Mouse (Mus musculus) forebrain, embryonic 14.5 days (tissue): ENCODE measurements around the gene Cabcoco1. TPM values are rescaled to one million over a fixed set of nuclear protein-coding genes. Genes with fewer than 3 reads are reported as not detected.

Experiments used
- ATAC-seq: fragments of 200-750 bp; cut with Nextera tagmentation; 2 replicates; pipeline ENCODE4 v1.8.0; 2017; ENCODE audit warnings: mild to moderate bottlenecking, moderate library complexity
- DNase-seq: peaks from one replicate; pipeline ENCODE4 v3.0.0-alpha.2; 2015; ENCODE audit warnings: low spot score
- H3K27ac ChIP-seq: fragments of 300-500 bp; sonication (generic); 2 replicates; pipeline ENCODE4 v1.5.1; 2014; ENCODE audit warnings: low read depth, mild to moderate bottlenecking, control low read depth, low read length, moderate library complexity
- H3K27me3 ChIP-seq: fragments of 300-500 bp; sonication (generic); replicated peaks from 2 replicates; pipeline ENCODE4 v1.6.1; 2014; ENCODE audit warnings: low read length, control low read depth, mixed read lengths; ENCODE audit not compliant: control insufficient read depth, insufficient read depth
- H3K36me3 ChIP-seq: fragments of 300-500 bp; sonication (generic); 2 replicates; pipeline ENCODE4 v1.6.1; 2014; ENCODE audit warnings: low read length, control low read depth; ENCODE audit not compliant: control insufficient read depth, insufficient read depth
- H3K4me1 ChIP-seq: fragments of 300-500 bp; sonication (generic); 2 replicates; pipeline ENCODE4 v1.6.1; 2014; ENCODE audit warnings: antibody characterized with exemption, low read length, control low read depth; ENCODE audit not compliant: control insufficient read depth, insufficient read depth
- H3K4me2 ChIP-seq: fragments of 300-500 bp; sonication (generic); 2 replicates; pipeline ENCODE4 v1.6.1; 2014; ENCODE audit warnings: mild to moderate bottlenecking, control low read depth, low read length
- H3K4me3 ChIP-seq: fragments of 300-500 bp; sonication (generic); 2 replicates; pipeline ENCODE4 v1.5.1; 2014; ENCODE audit warnings: low read depth, low read length, control low read depth
- H3K9ac ChIP-seq: fragments of 300-500 bp; sonication (generic); 2 replicates; pipeline ENCODE4 v1.6.1; 2014; ENCODE audit warnings: mild to moderate bottlenecking, low read length, control low read depth, moderate library complexity
- H3K9me3 ChIP-seq: fragments of 300-500 bp; sonication (generic); replicated peaks from 2 replicates; pipeline ENCODE4 v1.6.1; 2016; ENCODE audit warnings: low read length, control low read depth, mixed read lengths; ENCODE audit not compliant: control insufficient read depth
- WGBS: fragments of 180-500 bp; shearing (Covaris S2); extraction: QIAGEN DNeasy Blood & Tissue Kit; methylation state at CpG from one replicate; pipeline ENCODE4 v1.1.7; 2014; 5-methylcytosine and 5-hydroxymethylcytosine counted together
- polyA plus RNA-seq: library from polyadenylated mRNA; unstranded; fragments of >200 nt; fragmentation: Nextera tagmentation; extraction: Ambion mirVana; gene quantifications from 2 replicates; pipeline ENCODE4 v1.2.1, GENCODE M21; 2014

Cabcoco1 gene
- polyA plus RNA-seq: 1.1 and 1.2 TPM in 2 replicates

DNA sequence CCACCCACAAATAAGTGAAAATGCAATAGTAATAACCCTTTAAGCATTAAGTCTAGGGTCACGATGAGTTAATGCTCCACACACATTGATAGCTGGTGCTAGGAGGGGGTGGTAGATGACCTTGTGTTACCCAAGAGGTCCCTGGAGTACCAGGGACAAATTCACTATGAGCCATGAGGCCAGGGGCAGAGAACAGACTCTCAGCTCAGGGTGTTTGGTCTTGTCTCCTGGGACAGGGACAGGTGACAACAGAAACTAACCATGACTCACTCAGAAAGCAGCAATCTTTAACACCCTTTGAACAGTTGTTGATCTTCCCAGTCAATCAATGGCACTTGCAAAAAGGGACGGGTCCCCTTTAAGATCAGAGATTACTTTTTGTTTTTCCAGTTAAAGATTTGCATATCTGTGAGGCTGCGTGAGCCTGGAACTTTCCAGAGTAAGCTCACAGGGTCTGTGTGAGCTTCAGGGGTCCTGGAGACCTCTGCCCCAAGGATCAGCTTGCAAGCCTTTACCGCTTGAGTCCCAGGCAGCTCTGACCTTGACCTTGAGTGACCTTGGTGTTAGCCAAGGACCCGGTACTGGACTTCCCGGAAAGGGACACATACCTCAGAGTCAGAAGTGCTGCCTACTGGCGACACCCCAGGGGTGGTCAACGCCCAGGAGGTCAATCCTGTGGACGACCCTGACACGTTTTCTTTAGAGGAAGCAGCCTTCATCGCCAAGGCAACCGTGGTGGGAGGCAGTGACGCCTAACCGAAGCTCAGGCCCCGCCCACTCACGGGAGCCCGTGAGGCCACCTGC is at the start of gene Cabcoco1:
TSS of gene Cabcoco1 (minus strand) at position 758 of the 804 bp plus-strand sequence.
- H3K4me1 ChIP-seq: peaks cover 9% of the 10 kb centered on the region
- no peaks in the 10 kb centered on the region for H3K27me3 ChIP-seq
- 0 out of 2 replicates have a peak within 1 kb of the TSS, but pooled peaks have one; percentile 5 for H3K27ac ChIP-seq
- 0 out of 2 replicates have a peak within 1 kb of the TSS, but pooled peaks have one; percentile 6 for H3K4me3 ChIP-seq
- no peaks in the 10 kb centered on the region for H3K36me3 ChIP-seq
- WGBS: 17% methylated on average over 17 of the region's 17 CpGs
- peak within 1 kb of the TSS; percentile 34 for H3K4me2 ChIP-seq
- peak; percentile 33; the same call in 1 of the 2 replicates for ATAC-seq
- H3K9ac ChIP-seq: peak within 1 kb of the TSS; percentile 17; the same call in 1 of the 2 replicates
- DNase-seq: peak; percentile 57
- H3K9me3 ChIP-seq: no peaks in the 10 kb centered on the region

DNA sequence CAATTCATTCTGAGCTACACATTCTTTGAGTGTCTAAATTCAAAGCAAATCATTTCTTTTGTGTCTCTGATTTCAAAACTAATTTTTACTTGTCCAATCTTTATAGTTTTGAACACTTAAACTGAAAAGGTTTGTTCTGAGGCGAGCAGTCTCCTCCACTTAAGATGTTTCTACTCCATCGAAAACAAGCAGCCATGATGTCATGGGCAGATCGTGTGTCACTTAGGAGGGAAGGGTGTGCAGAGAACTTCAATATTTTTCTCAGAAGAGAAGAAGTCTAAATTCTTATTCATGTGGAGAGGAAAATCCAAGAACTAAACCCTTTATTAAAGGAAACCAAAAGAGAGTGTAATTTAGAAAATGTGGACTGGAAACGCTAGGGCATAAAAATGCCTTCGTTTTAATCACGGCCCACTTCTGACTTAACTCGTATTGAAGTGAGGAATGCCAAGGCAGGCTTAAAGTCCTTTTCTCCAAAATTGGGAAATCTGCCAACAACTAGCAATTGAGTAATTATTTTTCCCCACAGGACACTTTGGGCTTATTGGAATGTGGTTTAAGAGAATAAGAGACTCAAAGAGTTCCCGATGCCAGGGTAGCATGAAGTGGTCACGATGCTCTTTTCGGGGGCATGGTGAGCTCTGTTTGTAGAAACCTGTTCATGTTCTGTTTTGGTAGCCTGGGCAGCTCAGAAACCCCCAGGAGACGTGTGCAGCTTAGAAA is 48.0 kb upstream of the Cabcoco1 start:
- H3K36me3 ChIP-seq: no peaks in the 10 kb centered on the region
- H3K4me3 ChIP-seq: no peak overlapping the region
- H3K27me3 ChIP-seq: no peaks in the 10 kb centered on the region
- no peak overlapping the region for H3K27ac ChIP-seq
- H3K9ac ChIP-seq: no peak overlapping the region
- H3K4me1 ChIP-seq: no peaks in the 10 kb centered on the region
- ATAC-seq (peak; percentile 72; the same call in 1 of the 2 replicates), DNase-seq (peak; percentile 81)
- no peak overlapping the region for H3K4me2 ChIP-seq
- 22% methylated on average over 11 of the region's 11 CpGs for WGBS
- no peaks in the 10 kb centered on the region for H3K9me3 ChIP-seq

DNA sequence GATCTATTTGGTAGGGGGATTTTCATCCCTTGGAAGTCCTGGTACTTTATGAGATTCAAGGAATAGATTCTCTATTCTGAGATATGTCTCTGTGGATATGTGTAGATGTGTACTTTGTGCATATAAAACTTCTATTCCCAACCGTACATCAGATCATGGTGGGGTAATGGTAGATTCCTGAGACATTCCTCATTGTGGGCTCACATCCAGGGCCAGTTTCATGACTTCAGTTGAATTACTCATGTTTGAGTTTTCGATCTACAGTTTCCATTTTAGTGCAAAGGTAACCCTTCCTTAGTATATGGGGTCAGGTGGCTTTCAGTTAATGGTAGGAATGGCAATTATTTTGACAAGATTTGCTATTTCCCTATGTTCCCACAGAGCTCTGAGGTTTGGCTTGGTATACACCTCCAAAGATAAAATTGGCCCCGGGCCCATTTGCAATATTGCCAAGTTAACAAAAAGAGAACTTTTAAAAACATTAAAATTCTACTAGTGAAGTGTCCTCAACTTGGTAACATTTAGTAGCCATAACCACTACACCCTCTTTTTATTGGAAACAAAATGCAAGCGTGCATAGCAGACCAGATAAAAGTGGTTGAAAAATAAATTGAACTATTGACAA is 45.8 kb upstream of the Cabcoco1 start:
- no peak for ATAC-seq
- 95% methylated on average over 4 of the region's 4 CpGs for WGBS
- H3K9me3 ChIP-seq: no peaks in the 10 kb centered on the region
- H3K4me1 ChIP-seq: no peaks in the 10 kb centered on the region
- no peak overlapping the region for H3K4me2 ChIP-seq
- no peaks in the 10 kb centered on the region for H3K36me3 ChIP-seq
- no peak for DNase-seq
- H3K27me3 ChIP-seq: no peaks in the 10 kb centered on the region
- H3K9ac ChIP-seq: no peak overlapping the region
- H3K27ac ChIP-seq: no peak overlapping the region
- H3K4me3 ChIP-seq: no peak overlapping the region

DNA sequence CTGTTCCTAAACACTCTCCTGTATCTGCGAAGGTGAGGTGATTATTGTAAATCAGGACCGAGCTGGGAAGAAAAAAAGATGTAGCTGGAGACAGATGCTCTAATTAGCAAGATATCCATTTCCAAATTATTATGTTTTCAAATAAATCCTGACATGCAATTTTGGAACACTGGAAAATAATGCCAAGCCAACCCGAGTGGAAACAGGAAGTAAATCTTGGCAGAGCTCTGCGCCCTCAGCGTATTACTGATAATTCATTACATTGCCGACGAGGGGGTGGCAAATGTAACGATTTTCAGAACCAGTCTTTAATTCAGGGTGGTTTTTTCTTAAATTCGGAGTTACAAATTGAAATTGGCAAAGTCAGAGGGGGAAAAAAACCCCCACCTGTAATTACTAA is 35.6 kb upstream of the Cabcoco1 start:
- Histone ChIP-seq H3K4me2 (no peak overlapping the region), H3K27me3 (no peaks in the 10 kb centered on the region), H3K27ac (no peak overlapping the region), H3K4me3 (no peak overlapping the region), H3K9ac (no peak overlapping the region), H3K4me1 (no peaks in the 10 kb centered on the region), H3K9me3 (no peaks in the 10 kb centered on the region), H3K36me3 (no peaks in the 10 kb centered on the region)
- DNase-seq: peak; percentile 42
- ATAC-seq: no peak
- WGBS: 87% methylated on average over 9 of the region's 9 CpGs

DNA sequence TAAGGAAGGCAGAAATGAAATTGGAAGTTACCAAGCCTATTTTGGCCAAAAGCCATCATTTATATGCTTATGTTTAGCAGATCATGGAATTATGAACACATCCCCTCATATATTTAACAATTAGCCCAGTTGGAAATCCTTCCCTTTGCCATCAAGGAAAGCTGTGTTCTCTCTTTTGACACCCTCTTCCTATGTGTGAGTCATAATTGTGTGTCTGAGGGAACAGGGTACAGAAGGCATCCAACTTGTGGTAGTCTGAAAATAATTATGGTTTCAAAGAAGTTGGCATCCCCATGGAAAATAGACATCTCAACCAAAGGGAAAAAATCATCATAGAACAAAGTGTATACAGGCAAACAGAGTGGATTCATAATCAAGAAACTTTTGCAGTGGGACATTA is 26.5 kb upstream of the Cabcoco1 start:
- no peaks in the 10 kb centered on the region for H3K27me3 ChIP-seq
- no peak overlapping the region for H3K27ac ChIP-seq
- H3K36me3 ChIP-seq: no peaks in the 10 kb centered on the region
- DNase-seq (no peak), ATAC-seq (no peak)
- no peak overlapping the region for H3K9ac ChIP-seq
- no peaks in the 10 kb centered on the region for H3K9me3 ChIP-seq
- H3K4me3 ChIP-seq: no peak overlapping the region
- H3K4me1 ChIP-seq: no peaks in the 10 kb centered on the region
- no peak overlapping the region for H3K4me2 ChIP-seq

DNA sequence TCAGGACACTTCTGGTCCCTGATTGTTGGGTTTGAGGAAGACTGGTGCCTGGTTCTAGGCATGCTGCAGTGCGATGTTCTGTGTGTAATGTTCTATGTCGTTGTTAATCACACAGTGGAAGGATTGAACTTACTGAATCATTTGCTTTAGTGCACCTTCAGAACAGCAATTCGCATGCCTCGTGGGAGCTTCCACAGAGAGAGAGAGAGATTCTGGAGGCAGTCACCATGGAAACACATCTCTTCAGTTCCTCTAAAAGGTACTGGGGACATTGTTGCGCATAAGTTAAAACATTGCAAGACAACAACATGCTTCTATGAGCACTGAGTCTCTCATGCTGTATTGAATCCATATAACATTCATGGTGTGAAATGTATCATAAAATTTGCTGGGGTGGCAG is 20.6 kb upstream of the Cabcoco1 start:
- H3K27ac ChIP-seq: no peak overlapping the region
- DNase-seq: no peak
- H3K27me3 ChIP-seq: no peaks in the 10 kb centered on the region
- 71% methylated on average over 5 of the region's 5 CpGs for WGBS
- no peak overlapping the region for H3K4me2 ChIP-seq
- H3K9ac ChIP-seq: no peak overlapping the region
- ATAC-seq: no peak
- no peak overlapping the region for H3K4me3 ChIP-seq
- H3K4me1 ChIP-seq: no peaks in the 10 kb centered on the region; the same call in 1 of the 2 replicates
- no peaks in the 10 kb centered on the region for H3K9me3 ChIP-seq
- no peaks in the 10 kb centered on the region for H3K36me3 ChIP-seq

DNA sequence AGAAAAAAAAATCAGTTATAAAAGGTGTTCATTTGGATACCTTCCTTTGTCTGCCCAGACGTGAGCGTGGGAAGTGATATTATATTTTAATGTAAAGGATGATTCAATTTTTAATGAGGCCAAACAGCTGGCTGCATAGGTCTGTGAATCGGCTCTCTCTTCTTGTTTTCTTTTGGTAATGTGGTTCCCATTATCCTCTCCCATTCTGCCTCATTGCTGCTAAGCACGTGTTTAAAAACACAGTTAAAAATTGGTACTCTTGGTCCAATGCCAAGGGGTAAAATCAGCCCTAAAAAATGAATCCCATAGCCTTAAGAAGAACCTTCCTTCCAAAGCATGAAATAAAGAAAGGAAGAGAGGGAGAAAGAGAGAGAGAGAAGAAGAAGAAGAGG is 17.1 kb upstream of the Cabcoco1 start:
- ATAC-seq (peak; percentile 48; the same call in 1 of the 2 replicates), DNase-seq (peak; percentile 39)
- no peak overlapping the region; the same call in 1 of the 2 replicates for H3K4me2 ChIP-seq
- no peaks in the 10 kb centered on the region for H3K36me3 ChIP-seq
- 16% methylated on average over 4 of the region's 4 CpGs for WGBS
- no peak overlapping the region for H3K4me3 ChIP-seq
- no peaks in the 10 kb centered on the region; the same call in 1 of the 2 replicates for H3K4me1 ChIP-seq
- no peak overlapping the region for H3K27ac ChIP-seq
- no peaks in the 10 kb centered on the region for H3K9me3 ChIP-seq
- no peaks in the 10 kb centered on the region for H3K27me3 ChIP-seq
- no peak overlapping the region for H3K9ac ChIP-seq

DNA sequence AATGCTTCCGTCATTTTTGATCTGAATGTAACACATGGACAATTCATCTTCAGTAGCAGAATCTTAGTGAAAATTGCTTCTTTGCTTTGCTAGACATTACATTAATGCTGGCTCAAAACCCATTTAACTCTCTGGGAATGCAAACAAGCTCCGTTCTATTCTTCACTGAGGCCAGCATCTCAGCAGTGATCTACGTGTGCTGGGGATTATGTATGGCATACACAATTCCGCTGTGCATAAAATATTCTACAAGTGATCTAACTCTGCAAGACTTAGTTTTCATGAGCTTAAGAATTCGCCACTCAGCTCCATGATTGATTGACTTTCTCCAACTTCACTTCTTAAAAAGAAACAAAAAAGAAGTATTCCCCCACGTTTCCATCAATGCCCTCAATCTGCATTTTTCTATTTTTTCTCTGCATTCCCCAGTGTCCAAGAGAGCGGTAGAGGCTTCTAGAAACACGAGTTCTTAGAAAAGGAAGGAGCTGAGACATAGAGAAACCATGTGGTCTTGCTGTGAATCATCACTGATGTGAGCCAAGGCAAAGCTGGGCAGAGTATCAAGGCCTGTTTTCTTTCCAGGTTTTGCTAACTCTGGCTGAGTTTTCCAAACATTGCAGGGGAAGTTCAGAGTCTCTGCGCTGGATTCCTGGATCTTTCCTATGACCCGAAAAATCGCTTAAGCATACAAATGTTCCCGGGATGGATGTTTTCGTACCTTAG is 16.6 kb upstream of the Cabcoco1 start:
- WGBS: 45% methylated on average over 13 of the region's 13 CpGs
- Histone ChIP-seq H3K36me3 (no peaks in the 10 kb centered on the region), H3K27me3 (no peaks in the 10 kb centered on the region), H3K4me3 (no peak overlapping the region), H3K4me1 (no peaks in the 10 kb centered on the region; the same call in 1 of the 2 replicates), H3K27ac (no peak overlapping the region), H3K9me3 (no peaks in the 10 kb centered on the region), H3K9ac (no peak overlapping the region), H3K4me2 (no peak overlapping the region; the same call in 1 of the 2 replicates)
- DNase-seq: peak; percentile 79
- peak; percentile 67 for ATAC-seq
